Mouse (Mus musculus) stomach, postnatal 0 days (tissue): ENCODE data around the gene Serpina1b.
"Not testable (repeated sequence)": the region's sequence is repeated elsewhere in the genome, so short reads cannot be mapped to it uniquely, and the experiment has no call there.

Source experiments
- CTCF ChIP-seq: IDR thresholded peaks from 2 replicates; pipeline ENCODE4 v1.5.1; 2016; ENCODE audit warnings: antibody characterized with exemption, low read depth, mild to moderate bottlenecking, moderate library complexity
- EP300 ChIP-seq: optimal IDR thresholded peaks from 2 replicates; pipeline ENCODE3; 2016; ENCODE audit warnings: antibody characterized with exemption

GRCm38 (mm10) chr12:103770597-103770996, 59.6 kb downstream of the Serpina1b start:
- TF ChIP-seq CTCF, EP300: not testable (repeated sequence)
